Mouse (Mus musculus) gastrocnemius, adult 2 months (tissue): ENCODE measurements at regions not wholly inside any gene's neighbourhood (a gene's known extent, or its start where the extent isn't known, plus 50 kb on each side); places are given as distances from the start of the nearest gene placed in this dataset.

Experiments
- DNase-seq: peaks from one replicate; pipeline ENCODE4 v3.0.0; 2022
- H3K27ac ChIP-seq: fragments of 200-600 bp; 2 replicates; pipeline ENCODE4 v1.8.1; 2022; ENCODE audit warnings: mild to moderate bottlenecking
- H3K4me3 ChIP-seq: fragments of 200-600 bp; 2 replicates; pipeline ENCODE4 v1.8.1; 2022; ENCODE audit warnings: mild to moderate bottlenecking, moderate library complexity
- CTCF ChIP-seq: fragments of 200-600 bp; IDR thresholded peaks from 2 replicates; pipeline ENCODE4 v1.8.1; 2022; ENCODE audit warnings: antibody characterized with exemption, mild to moderate bottlenecking, moderate library complexity
- intact Hi-C: fragments of 180-260 bp; cut with DNase I; formaldehyde crosslinking; loops from one replicate; pipeline ENCODE4 v1.15.1; 2025

- H3K27ac ChIP-seq, result no peak overlapping the region
- no peak overlapping the region for H3K4me3 ChIP-seq
- intact Hi-C loops, result no loop called here
- no peak for TF ChIP-seq CTCF
- DNase-seq, result no peak
Observed at GRCm38 (mm10) chr5:102244706-102245105, 175.0 kb upstream of the Wdfy3 start.

GRCm38 (mm10) chr5:102248747-102249146, 179.0 kb upstream of the Wdfy3 start:
- no peak for TF ChIP-seq CTCF
- no peak overlapping the region for H3K4me3 ChIP-seq
- DNase-seq, result no peak
- intact Hi-C loops, result no loop called here
- H3K27ac ChIP-seq, result no peak overlapping the region

GRCm38 (mm10) chr5:102251076-102251475, 181.4 kb upstream of the Wdfy3 start:
- intact Hi-C loops, result no loop called here
- H3K4me3 ChIP-seq, result no peak overlapping the region
- TF ChIP-seq CTCF, result no peak
- no peak overlapping the region for H3K27ac ChIP-seq
- DNase-seq, result peak; percentile 28

GRCm38 (mm10) chr5:102253786-102254185, 184.1 kb upstream of the Wdfy3 start:
- Histone ChIP-seq H3K4me3 (no peak overlapping the region), H3K27ac (no peak overlapping the region)
- intact Hi-C loops, result no loop called here
- no peak for TF ChIP-seq CTCF
- no peak for DNase-seq

GRCm38 (mm10) chr5:102257104-102257503, 187.4 kb upstream of the Wdfy3 start:
- no peak for TF ChIP-seq CTCF
- Histone ChIP-seq H3K27ac (no peak overlapping the region), H3K4me3 (no peak overlapping the region)
- DNase-seq, result no peak
- intact Hi-C loops, result no loop called here

- H3K4me3 ChIP-seq, result no peak overlapping the region
- TF ChIP-seq CTCF, result no peak
- intact Hi-C loops, result no loop called here
- no peak overlapping the region for H3K27ac ChIP-seq
- no peak for DNase-seq
Observed at GRCm38 (mm10) chr5:102261621-102262020, 191.9 kb upstream of the Wdfy3 start.

GRCm38 (mm10) chr5:102266451-102266850, 196.7 kb upstream of the Wdfy3 start:
- intact Hi-C loops, result no loop called here
- TF ChIP-seq CTCF, result no peak
- Histone ChIP-seq H3K4me3 (no peak overlapping the region), H3K27ac (no peak overlapping the region)
- no peak for DNase-seq

- intact Hi-C loops, result no loop called here
- no peak for TF ChIP-seq CTCF
- H3K4me3 ChIP-seq, result no peak overlapping the region
- DNase-seq, result no peak
- H3K27ac ChIP-seq, result no peak overlapping the region
Observed at GRCm38 (mm10) chr5:102267150-102267549, 197.4 kb upstream of the Wdfy3 start.

GRCm38 (mm10) chr5:102269204-102269603, 199.5 kb upstream of the Wdfy3 start:
- intact Hi-C loops, result no loop called here
- Histone ChIP-seq H3K27ac (no peak overlapping the region), H3K4me3 (no peak overlapping the region)
- no peak for DNase-seq
- TF ChIP-seq CTCF, result no peak

GRCm38 (mm10) chr5:102275621-102276020, 205.6 kb upstream of the Arhgap24 start:
- no peak for TF ChIP-seq CTCF
- intact Hi-C loops, result no loop called here
- no peak overlapping the region for H3K4me3 ChIP-seq
- no peak overlapping the region for H3K27ac ChIP-seq
- DNase-seq, result no peak

GRCm38 (mm10) chr5:102287131-102287530, 194.1 kb upstream of the Arhgap24 start:
- no peak overlapping the region for H3K4me3 ChIP-seq
- no peak overlapping the region for H3K27ac ChIP-seq
- no peak for DNase-seq
- no peak for TF ChIP-seq CTCF
- intact Hi-C loops, result no loop called here

- no peak for DNase-seq
- intact Hi-C loops, result no loop called here
- no peak overlapping the region for H3K27ac ChIP-seq
- H3K4me3 ChIP-seq, result no peak overlapping the region
- TF ChIP-seq CTCF, result no peak
Observed at GRCm38 (mm10) chr5:102290866-102291265, 190.3 kb upstream of the Arhgap24 start.

GRCm38 (mm10) chr5:102295564-102295963, 185.6 kb upstream of the Arhgap24 start:
- Histone ChIP-seq H3K27ac (no peak overlapping the region), H3K4me3 (no peak overlapping the region)
- intact Hi-C loops, result no loop called here
- TF ChIP-seq CTCF, result no peak
- DNase-seq, result no peak

GRCm38 (mm10) chr5:102306309-102306708, 174.9 kb upstream of the Arhgap24 start:
- H3K4me3 ChIP-seq, result no peak overlapping the region
- TF ChIP-seq CTCF, result no peak
- intact Hi-C loops, result no loop called here
- no peak for DNase-seq
- H3K27ac ChIP-seq, result no peak overlapping the region

- no peak for TF ChIP-seq CTCF
- Histone ChIP-seq H3K4me3 (no peak overlapping the region), H3K27ac (no peak overlapping the region)
- intact Hi-C loops, result no loop called here
- no peak for DNase-seq
Observed at GRCm38 (mm10) chr5:102306718-102307117, 174.5 kb upstream of the Arhgap24 start.
